Mouse (Mus musculus) yolk sac, embryonic 10.5 days (tissue): ENCODE measurements around the gene 1500009L16Rik.

Experiments used
- DNase-seq: peaks from one replicate; pipeline ENCODE4 v3.0.0-alpha.2; 2017; ENCODE audit warnings: low spot score

1500009L16Rik gene

GRCm38 (mm10) chr10:83722579-83723031 is at the start of gene 1500009L16Rik:
Gene 1500009L16Rik (plus strand): TSS chr10:83722865.
- peak; percentile 77 for DNase-seq

- DNase-seq, result no peak
These were observed 41.3 kb upstream of the 1500009L16Rik start for GRCm38 (mm10) chr10:83681334-83681733.

GRCm38 (mm10) chr10:83688215-83688614 is 34.5 kb upstream of the 1500009L16Rik start:
- no peak for DNase-seq

GRCm38 (mm10) chr10:83692175-83692895 is 30.3 kb upstream of the 1500009L16Rik start:
- peak; percentile 73 for DNase-seq

GRCm38 (mm10) chr10:83696226-83696625 is 26.4 kb upstream of the 1500009L16Rik start:
- DNase-seq, result no peak

- DNase-seq, result no peak
These were observed 16.0 kb upstream of the 1500009L16Rik start for GRCm38 (mm10) chr10:83706628-83707027.

- DNase-seq, result no peak
These were observed 12.7 kb upstream of the 1500009L16Rik start for GRCm38 (mm10) chr10:83709920-83710319.

GRCm38 (mm10) chr10:83711769-83712168 is 10.9 kb upstream of the 1500009L16Rik start:
- no peak for DNase-seq

GRCm38 (mm10) chr10:83718855-83719474 is 3.7 kb upstream of the 1500009L16Rik start:
- DNase-seq, result no peak

- no peak for DNase-seq
These were observed 390 bp downstream of the 1500009L16Rik start for GRCm38 (mm10) chr10:83723055-83723454.

GRCm38 (mm10) chr10:83724351-83725059 is 1.8 kb downstream of the 1500009L16Rik start:
- no peak for DNase-seq

GRCm38 (mm10) chr10:83726164-83726563 is 3.5 kb downstream of the 1500009L16Rik start:
- DNase-seq, result no peak

- DNase-seq, result no peak
These were observed 5.2 kb downstream of the 1500009L16Rik start for GRCm38 (mm10) chr10:83727846-83728245.

GRCm38 (mm10) chr10:83728529-83728928 is 5.9 kb downstream of the 1500009L16Rik start:
- no peak for DNase-seq

GRCm38 (mm10) chr10:83729076-83729475 is 6.4 kb downstream of the 1500009L16Rik start:
- no peak for DNase-seq

- peak; percentile 57 for DNase-seq
These were observed 6.8 kb downstream of the 1500009L16Rik start for GRCm38 (mm10) chr10:83729492-83729891.

GRCm38 (mm10) chr10:83733725-83734124 is 11.1 kb downstream of the 1500009L16Rik start:
- no peak for DNase-seq

GRCm38 (mm10) chr10:83738996-83739655 is 16.5 kb downstream of the 1500009L16Rik start:
- DNase-seq, result no peak

- DNase-seq, result no peak
These were observed 22.0 kb downstream of the 1500009L16Rik start for GRCm38 (mm10) chr10:83744656-83745055.

GRCm38 (mm10) chr10:83753056-83753455 is 30.4 kb downstream of the 1500009L16Rik start:
- no peak for DNase-seq

- no peak for DNase-seq
These were observed 34.8 kb downstream of the 1500009L16Rik start for GRCm38 (mm10) chr10:83757343-83757962.

- no peak for DNase-seq
These were observed 36.1 kb downstream of the 1500009L16Rik start for GRCm38 (mm10) chr10:83758732-83759131.
